ENCODE assay signal across 8 mouse cellular contexts in genomic region chr2:60382858-60383669, GRCm38 (mm10). TPM values are rescaled to one million over a fixed set of nuclear protein-coding genes. Genes with fewer than 3 reads are reported as not detected.
DNase-seq lines count a peak whose midpoint lies in the region; ATAC-seq lines count a peak whose summit lies in the region.

TSS of gene Ly75 (minus strand) at chr2:60383303.

- H3K9ac ChIP-seq in embryonic facial prominence, embryonic 12.5 days: peak within 1 kb of the TSS; percentile 62

- H3K27ac ChIP-seq in embryonic facial prominence, embryonic 12.5 days: no peak within 1 kb of the TSS

- peak; percentile 98 for ATAC-seq in embryonic facial prominence, embryonic 12.5 days (ENCODE audit: insufficient number of reproducible peaks, insufficient read depth, low FRiP score, low TSS enrichment)
- ATAC-seq in monocyte, adult 5-6 weeks (replicated peaks; ENCODE audit: insufficient number of reproducible peaks, low FRiP score, low TSS enrichment, poor library complexity, severe bottlenecking): peak; percentile 73

- H3K4me2 ChIP-seq in embryonic facial prominence, embryonic 12.5 days (replicated peaks): peak within 1 kb of the TSS; percentile 83

- H3K4me1 ChIP-seq in embryonic facial prominence, embryonic 12.5 days: 0 out of 2 replicates have a peak, but pooled peaks cover 6% of the 10 kb centered on the region

- H3K4me3 ChIP-seq in embryonic facial prominence, embryonic 12.5 days: peak within 1 kb of the TSS; percentile 53

- H3K36me3 ChIP-seq in embryonic facial prominence, embryonic 12.5 days: no peaks in the 10 kb centered on the region

- DNase-seq in 3134 (ENCODE audit: extremely low read depth, insufficient read length, low spot score): peak; percentile 91
- DNase-seq in adrenal gland, postnatal 25 days: peak; percentile 90
- peak; percentile 65 for DNase-seq in heart, adult 8-10 months (ENCODE audit: low spot score)
- peak; percentile 78 to 83 for DNase-seq in kidney, adult 8-10 months
- peak; percentile 86 for DNase-seq in liver
- peak; percentile 80 to 88 for DNase-seq in spleen, postnatal 4 days (ENCODE audit: low spot score in 2 of 2)

- H3K27me3 ChIP-seq in embryonic facial prominence, embryonic 12.5 days: peaks cover 7% of the 10 kb centered on the region; the same call in 1 of the 2 replicates

- H3K9me3 ChIP-seq in embryonic facial prominence, embryonic 12.5 days: no peaks in the 10 kb centered on the region

- WGBS in embryonic facial prominence, embryonic 12.5 days: under 1% methylated on average over 46 of the region's 46 CpGs

RNA-seq across cellular contexts. Expression of gene Ly75, which starts in this region (rescaled TPM):
- total RNA-seq in adrenal gland, postnatal 25 days (2021): 0.81 and 1.3 TPM in 2 replicates
- polyA plus RNA-seq in embryonic facial prominence, embryonic 12.5 days (2016; fragmentation: Nextera tagmentation; extraction: Ambion mirVana): 3.5 and 4.2 TPM in 2 replicates
- 1 to 10 TPM in 2 of 4 experiments, under 1 TPM in 2; 0.72 to 1.1 (median 1.0) TPM for total RNA-seq in heart, adult 8-10 months (2022)
- 4.5 to 18.4 TPM (median 4.9 TPM) in 3 replicates for total RNA-seq in monocyte, adult 5-6 weeks (2017)
